Mouse (Mus musculus) gastrocnemius, postnatal 4 days (tissue): Measurements from ENCODE around the gene Gak. TPM values are rescaled to one million over a fixed set of nuclear protein-coding genes. Genes with fewer than 3 reads are reported as not detected.
"Not testable (repeated sequence)": the region's sequence is repeated elsewhere in the genome, so short reads cannot be mapped to it uniquely, and the experiment has no call there.

Source experiments
- DNase-seq, 2 experiments: peaks; one replicate each; pipeline ENCODE4 v3.0.0; 2021 to 2022; ENCODE audit warnings: low spot score in 2 of 2, mixed read lengths in 2 of 2
- total RNA-seq, 2 experiments: library from RNA; stranded (reverse); gene quantifications; 2 replicates each; pipeline ENCODE4 v1.2.3; 2021

Gene Gak
- total RNA-seq, 2 experiments from 2014 or later, result 35.6 to 36.2 TPM

- DNase-seq, result no peak
Observed at GRCm38 (mm10) chr5:108657406-108657805, 27.9 kb upstream of the Gak start.

GRCm38 (mm10) chr5:108655891-108656650 lies 26.5 kb upstream of the Gak start:
- no peak for DNase-seq

GRCm38 (mm10) chr5:108655381-108655780 lies 25.8 kb upstream of the Gak start:
- DNase-seq, result no peak

- DNase-seq, result no peak
Observed at GRCm38 (mm10) chr5:108654444-108654990, 25.0 kb upstream of the Gak start.

GRCm38 (mm10) chr5:108653341-108653740 lies 23.8 kb upstream of the Gak start:
- no peak for DNase-seq

GRCm38 (mm10) chr5:108651823-108652222 lies 22.3 kb upstream of the Gak start:
- no peak for DNase-seq

GRCm38 (mm10) chr5:108651136-108651720 lies 21.7 kb upstream of the Gak start:
- no peak for DNase-seq

- DNase-seq, result no peak
Observed at GRCm38 (mm10) chr5:108650341-108650740, 20.8 kb upstream of the Gak start.

GRCm38 (mm10) chr5:108648937-108649576 lies 19.5 kb upstream of the Gak start:
- no peak for DNase-seq

GRCm38 (mm10) chr5:108647820-108648465 lies 18.4 kb upstream of the Gak start:
- DNase-seq, result no peak

GRCm38 (mm10) chr5:108647311-108647710 lies 17.8 kb upstream of the Gak start:
- no peak for DNase-seq

- no peak for DNase-seq
Observed at GRCm38 (mm10) chr5:108646343-108646660, 16.7 kb upstream of the Gak start.

GRCm38 (mm10) chr5:108645651-108646342 lies 16.2 kb upstream of the Gak start:
- DNase-seq, result peak in 1 of 2 experiments; percentile 34

- DNase-seq, result no peak
Observed at GRCm38 (mm10) chr5:108643674-108644073, 14.1 kb upstream of the Gak start.

- DNase-seq, result no peak
Observed at GRCm38 (mm10) chr5:108636172-108636571, 6.6 kb upstream of the Gak start.

GRCm38 (mm10) chr5:108634088-108634487 lies 4.5 kb upstream of the Gak start:
- DNase-seq, result not testable (repeated sequence)

GRCm38 (mm10) chr5:108633676-108634075 lies 4.1 kb upstream of the Gak start:
- DNase-seq, result no peak

GRCm38 (mm10) chr5:108628891-108629633 lies 493 bp downstream of the Gak start:
- DNase-seq, result no peak

GRCm38 (mm10) chr5:108626050-108626660 lies 3.4 kb downstream of the Gak start:
- DNase-seq, result no peak

GRCm38 (mm10) chr5:108621870-108622269 lies 7.7 kb downstream of the Gak start:
- no peak for DNase-seq
